31 mouse cellular contexts compared by ENCODE assay signal in genomic region chr9:117368016-117368415, GRCm38 (mm10).
"Had no signal": no experiment of that assay in that cellular context is flagged by ENCODE, and none has a peak within 500 bp of the region (broad histone marks: within the 10 kb centered on the region; RNA-seq: fewer than 3 reads in every experiment).

No protein-coding gene starts in this region.

- H3K27ac ChIP-seq: left cerebral cortex, adult 2 months; limb, embryonic 10.5 days; limb, embryonic 12.5 days; limb, embryonic 13.5 days; limb, embryonic 15.5 days; liver, embryonic 12.5 days; liver, embryonic 13.5 days; liver, embryonic 14.5 days; liver, embryonic 15.5 days; lung, embryonic 15.5 days; macrophage; midbrain, embryonic 10.5 days; midbrain, embryonic 12.5 days; midbrain, embryonic 13.5 days; midbrain, embryonic 15.5 days; neural tube, embryonic 12.5 days; neural tube, embryonic 13.5 days had no signal

- H3K9me3 ChIP-seq: limb, embryonic 10.5 days; limb, embryonic 12.5 days; limb, embryonic 13.5 days; limb, embryonic 15.5 days; liver, embryonic 12.5 days; liver, embryonic 13.5 days; liver, embryonic 15.5 days; lung, embryonic 15.5 days; midbrain, embryonic 10.5 days; midbrain, embryonic 12.5 days; midbrain, embryonic 13.5 days; midbrain, embryonic 15.5 days; neural tube, embryonic 12.5 days; neural tube, embryonic 13.5 days had no signal

- H3K4me1 ChIP-seq: liver, embryonic 12.5 days; liver, embryonic 13.5 days; liver, embryonic 15.5 days; lung, embryonic 15.5 days had no signal

- H3K36me3 ChIP-seq: limb, embryonic 10.5 days; limb, embryonic 12.5 days; limb, embryonic 13.5 days; limb, embryonic 15.5 days; liver, embryonic 12.5 days; liver, embryonic 13.5 days; liver, embryonic 15.5 days; lung, embryonic 15.5 days; midbrain, embryonic 10.5 days; midbrain, embryonic 12.5 days; midbrain, embryonic 13.5 days; midbrain, embryonic 15.5 days; neural tube, embryonic 12.5 days; neural tube, embryonic 13.5 days had no signal

- H3K9ac ChIP-seq: limb, embryonic 12.5 days; limb, embryonic 13.5 days; limb, embryonic 15.5 days; liver, embryonic 12.5 days; liver, embryonic 13.5 days; liver, embryonic 14.5 days; liver, embryonic 15.5 days; liver, postnatal 0 days; lung, embryonic 14.5 days; lung, embryonic 15.5 days; midbrain, embryonic 12.5 days; midbrain, embryonic 13.5 days; midbrain, embryonic 15.5 days; neural tube, embryonic 12.5 days; neural tube, embryonic 13.5 days had no signal

- ATAC-seq: liver, embryonic 12.5 days; liver, postnatal 0 days; lung, postnatal 0 days; midbrain, embryonic 13.5 days; midbrain, embryonic 15.5 days had no signal

- H3K4me2 ChIP-seq: limb, embryonic 12.5 days; limb, embryonic 13.5 days; limb, embryonic 15.5 days; liver, embryonic 11.5 days; liver, embryonic 12.5 days; liver, embryonic 13.5 days; liver, embryonic 15.5 days; lung, embryonic 14.5 days; lung, embryonic 15.5 days; midbrain, embryonic 12.5 days; midbrain, embryonic 13.5 days; midbrain, embryonic 15.5 days; neural tube, embryonic 12.5 days; neural tube, embryonic 13.5 days had no signal

- DNase-seq: left cerebral cortex, postnatal 4 days; liver; liver, embryonic 13.5 days; liver, postnatal 0 days; lung, adult 18-20 months; lung, adult 2 months; lung, embryonic 14.5 days; lung, postnatal 10 days; lung, postnatal 14 days; lung, postnatal 36 days; lung, postnatal 4 days; midbrain, embryonic 14.5 days had no signal

- H3K27me3 ChIP-seq: limb, embryonic 12.5 days; limb, embryonic 13.5 days; limb, embryonic 15.5 days; liver, embryonic 12.5 days; liver, embryonic 13.5 days; liver, embryonic 15.5 days; lung, embryonic 15.5 days; midbrain, embryonic 15.5 days; neural tube, embryonic 12.5 days had no signal

- H3K4me3 ChIP-seq: left cerebral cortex, adult 2 months; limb, embryonic 10.5 days; limb, embryonic 12.5 days; limb, embryonic 13.5 days; limb, embryonic 15.5 days; liver, embryonic 12.5 days; liver, embryonic 13.5 days; liver, embryonic 15.5 days; lung, embryonic 15.5 days; midbrain, embryonic 10.5 days; midbrain, embryonic 12.5 days; midbrain, embryonic 13.5 days; midbrain, embryonic 15.5 days; myocyte; neural tube, embryonic 12.5 days; neural tube, embryonic 13.5 days had no signal
